Mouse (Mus musculus) C2C12 (cell line): ENCODE results near the gene Nup88.

Source experiments
- CTCF ChIP-seq: IDR thresholded peaks from one replicate; pipeline ENCODE4 v1.5.1; 2011; ENCODE audit not compliant: control insufficient read depth, insufficient read depth, insufficient read length
- MYOG ChIP-seq: IDR thresholded peaks from one replicate; pipeline ENCODE4 v1.6.1; 2011; ENCODE audit not compliant: control insufficient read depth, insufficient read length; ENCODE audit errors: extremely low read depth

DNA sequence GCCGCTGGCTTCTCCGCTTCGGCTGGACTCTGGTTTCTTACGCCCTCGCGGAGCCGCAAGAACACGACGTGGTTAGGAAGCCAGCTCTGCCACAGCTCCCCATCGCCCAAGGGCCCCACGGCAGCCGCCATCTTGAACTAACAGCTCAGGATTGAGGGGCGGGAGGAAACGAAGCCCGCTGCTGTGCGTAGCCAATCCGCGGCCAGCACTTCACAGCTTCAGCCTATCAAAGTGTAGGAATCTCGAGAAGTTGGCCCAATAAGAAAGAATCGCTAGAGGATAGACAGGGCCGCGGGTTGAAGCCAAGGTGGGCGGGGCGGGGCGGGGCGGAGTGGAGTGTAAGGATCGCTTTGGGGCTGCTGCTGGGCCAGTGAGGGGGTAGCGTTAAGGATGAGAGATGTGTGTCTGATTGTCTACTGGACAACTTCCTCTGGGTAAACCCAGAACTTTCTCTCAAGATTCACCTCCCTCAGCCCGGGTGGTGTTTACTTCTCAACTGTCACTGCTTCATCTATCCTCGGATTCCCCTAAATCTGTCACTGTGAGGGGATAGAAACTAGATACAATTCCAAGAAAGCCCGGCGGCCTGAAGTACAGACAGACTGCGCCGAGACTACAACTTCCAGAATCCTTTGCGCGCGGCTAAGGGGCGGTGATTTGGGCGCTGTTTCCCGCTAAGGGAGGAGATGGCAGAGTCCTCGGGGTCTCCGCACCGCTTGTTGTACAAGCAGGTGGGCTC, at the start of gene Nup88, which contains the start of gene Rpain:
- TF ChIP-seq CTCF (no peak), MYOG (no peak)
